ENCODE assay signal across 27 mouse cellular contexts in genomic region chr4:141181981-141182380, GRCm38 (mm10). TPM values are rescaled to one million over a fixed set of nuclear protein-coding genes. Genes with fewer than 3 reads are reported as not detected.
DNase-seq lines count a peak whose midpoint lies in the region; ATAC-seq and TF ChIP-seq lines count a peak whose summit lies in the region.
"Had no signal": no experiment of that assay in that cellular context is flagged by ENCODE, and none has a peak within 500 bp of the region (broad histone marks: within the 10 kb centered on the region; RNA-seq: fewer than 3 reads in every experiment).

No protein-coding gene starts in this region.

- TF ChIP-seq CTCF in bone marrow, adult 2 months (IDR thresholded peaks at IDR 0.05; ENCODE audit: control insufficient read depth, insufficient read depth, low read length), result no peak
- no peak for TF ChIP-seq CTCF in liver, postnatal 0 days (IDR thresholded peaks at IDR 0.05; ENCODE audit: low read depth)
- TF ChIP-seq CTCF in hindbrain, postnatal 0 days (IDR thresholded peaks at IDR 0.05; ENCODE audit: low read depth), result no peak
- TF ChIP-seq CTCF in gastrocnemius, adult 2 months (IDR thresholded peaks at IDR 0.05), result no peak

- peaks cover 45% of the 10 kb centered on the region for H3K36me3 ChIP-seq in liver, postnatal 0 days (replicated peaks; ENCODE audit: insufficient read depth, low read length)
- H3K36me3 ChIP-seq in hindbrain, postnatal 0 days (ENCODE audit: insufficient read depth, low read length), result peaks cover 11% of the 10 kb centered on the region; the same call in 1 of the 2 replicates

- ATAC-seq in common myeloid progenitor, adult 5-6 weeks (replicated peaks; ENCODE audit: low read depth, poor library complexity, severe bottlenecking), result peak; percentile 52; the same call in 1 of the 2 replicates
- ATAC-seq in hematopoietic stem cell, adult 5-6 weeks (replicated peaks in 1 of 2; ENCODE audit: insufficient read depth in 1 of 2, low FRiP score in 2 of 2, low TSS enrichment in 1 of 2, low read depth in 1 of 2, poor library complexity in 2 of 2, severe bottlenecking in 2 of 2), result peak; percentile 59 to 63; a peak in 3 of 4 replicates
- peak; percentile 93 for ATAC-seq in megakaryocyte progenitor cell, adult 5-6 weeks (replicated peaks; ENCODE audit: poor library complexity)
- no peak for ATAC-seq in liver, postnatal 0 days
- ATAC-seq in hindbrain, postnatal 0 days, result no peak
- ATAC-seq: activated CD4-positive, CD25-positive, alpha-beta regulatory T cell, adult 4 months; forebrain, embryonic 14.5 days; intestine, embryonic 15.5 days had no signal

- no peak for TF ChIP-seq POLR2A in bone marrow, adult 2 months (IDR thresholded peaks at IDR 0.05; ENCODE audit: borderline replicate concordance, control insufficient read depth, low read depth, low read length)

- DNase-seq in natural killer cell, adult 2 months (ENCODE audit: low spot score in 2 of 2), result no peak
- DNase-seq in liver, postnatal 0 days, result no peak
- no peak for DNase-seq in hindbrain, postnatal 0 days (ENCODE audit: low spot score)
- no peak for DNase-seq in gastrocnemius, adult 2 months
- DNase-seq: adrenal gland, adult 8-10 months; adrenal gland, postnatal 25 days; cerebellum, adult 11 months; cerebellum, adult 8-10 months; cerebellum, postnatal 14 days; gastrocnemius, postnatal 10 days; gastrocnemius, postnatal 36 days; heart, adult 18-20 months; heart, postnatal 10 days; heart, postnatal 36 days had no signal

- no peak for TF ChIP-seq EP300 in liver, postnatal 0 days (IDR thresholded peaks at IDR 0.05; ENCODE audit: low read depth)

- no peak overlapping the region for H3K4me2 ChIP-seq in liver, postnatal 0 days (ENCODE audit: low read depth, low read length)
- no peak overlapping the region for H3K4me2 ChIP-seq in hindbrain, postnatal 0 days (ENCODE audit: low read depth, low read length)
- H3K4me2 ChIP-seq: embryonic facial prominence, embryonic 12.5 days; embryonic facial prominence, embryonic 15.5 days; heart, embryonic 12.5 days; heart, embryonic 15.5 days; hindbrain, embryonic 12.5 days; hindbrain, embryonic 15.5 days; intestine, embryonic 15.5 days had no signal

- peak overlapping the region; percentile 22 for H3K4me3 ChIP-seq in bone marrow, adult 2 months (replicated peaks; ENCODE audit: control insufficient read depth, low read depth, low read length)
- H3K4me3 ChIP-seq in liver, postnatal 0 days (ENCODE audit: low read depth, low read length), result no peak overlapping the region
- no peak overlapping the region for H3K4me3 ChIP-seq in hindbrain, postnatal 0 days (ENCODE audit: low read length)
- no peak overlapping the region for H3K4me3 ChIP-seq in gastrocnemius, adult 2 months
- H3K4me3 ChIP-seq: embryonic facial prominence, embryonic 12.5 days; embryonic facial prominence, embryonic 15.5 days; heart, embryonic 12.5 days; heart, embryonic 15.5 days; hindbrain, embryonic 12.5 days; hindbrain, embryonic 15.5 days; intestine, embryonic 15.5 days had no signal

- peak overlapping the region; percentile 59; the same call in 1 of the 2 replicates for H3K27ac ChIP-seq in bone marrow, adult 2 months (ENCODE audit: control insufficient read depth, insufficient read depth, low read depth, low read length, poor library complexity)
- no peak overlapping the region for H3K27ac ChIP-seq in liver, postnatal 0 days (ENCODE audit: low read depth)
- no peak overlapping the region for H3K27ac ChIP-seq in hindbrain, postnatal 0 days
- no peak overlapping the region for H3K27ac ChIP-seq in gastrocnemius, adult 2 months
- H3K27ac ChIP-seq: embryonic facial prominence, embryonic 12.5 days; embryonic facial prominence, embryonic 15.5 days; heart, embryonic 15.5 days; hindbrain, embryonic 12.5 days; hindbrain, embryonic 15.5 days; intestine, embryonic 15.5 days had no signal

- H3K4me1 ChIP-seq in bone marrow, adult 2 months (ENCODE audit: control insufficient read depth, insufficient read depth, low read length), result peaks cover 1% of the 10 kb centered on the region; the same call in 1 of the 2 replicates
- H3K4me1 ChIP-seq in liver, postnatal 0 days (ENCODE audit: insufficient read depth), result peaks cover 17% of the 10 kb centered on the region
- H3K4me1 ChIP-seq in hindbrain, postnatal 0 days (ENCODE audit: insufficient read depth, low read length), result no peaks in the 10 kb centered on the region

- no peak overlapping the region for H3K9ac ChIP-seq in liver, postnatal 0 days (replicated peaks)
- no peak overlapping the region for H3K9ac ChIP-seq in hindbrain, postnatal 0 days (replicated peaks; ENCODE audit: low read length)
- H3K9ac ChIP-seq: embryonic facial prominence, embryonic 12.5 days; embryonic facial prominence, embryonic 15.5 days; heart, embryonic 12.5 days; heart, embryonic 15.5 days; hindbrain, embryonic 12.5 days; hindbrain, embryonic 15.5 days; intestine, embryonic 15.5 days had no signal

- WGBS in bone marrow, adult 2 months, result 57% methylated on average over 6 of the region's 6 CpGs
- 76% methylated on average over 6 of the region's 6 CpGs for WGBS in liver, postnatal 0 days (ENCODE audit: insufficient replicate concordance)
- whole genome bisulfite sequencing in hindbrain, postnatal 0 days, result 97% methylated on average over 6 of the region's 6 CpGs

- intact Hi-C loops in gastrocnemius, adult 2 months (cut with DNase I), result no loop called here

- H3K9me3 ChIP-seq in liver, postnatal 0 days (ENCODE audit: low read length), result no peaks in the 10 kb centered on the region
- no peaks in the 10 kb centered on the region for H3K9me3 ChIP-seq in hindbrain, postnatal 0 days (ENCODE audit: low read length)
- H3K9me3 ChIP-seq: embryonic facial prominence, embryonic 12.5 days; embryonic facial prominence, embryonic 15.5 days; heart, embryonic 12.5 days; heart, embryonic 15.5 days; hindbrain, embryonic 12.5 days; hindbrain, embryonic 15.5 days; intestine, embryonic 15.5 days had no signal

- no peaks in the 10 kb centered on the region for H3K27me3 ChIP-seq in liver, postnatal 0 days (ENCODE audit: insufficient read depth, low read length)
- no peaks in the 10 kb centered on the region for H3K27me3 ChIP-seq in hindbrain, postnatal 0 days (ENCODE audit: insufficient read depth, low read length)
- H3K27me3 ChIP-seq: embryonic facial prominence, embryonic 12.5 days; embryonic facial prominence, embryonic 15.5 days; heart, embryonic 12.5 days; heart, embryonic 15.5 days; hindbrain, embryonic 12.5 days; hindbrain, embryonic 15.5 days; intestine, embryonic 15.5 days had no signal

RNA-seq across cellular contexts. Expression of gene Rsg1, which starts 31.8 kb away (rescaled TPM):
- polyA plus RNA-seq in bone marrow, adult 2 months (2011; ENCODE audit: insufficient read depth, insufficient read length, low replicate concordance, missing spikeins), result 2.1 TPM in 1 of 2 replicates, not detected in the other
- 2.2 and 6.1 TPM in 2 replicates for total RNA-seq in common myeloid progenitor, adult 5-6 weeks (2017)
- total RNA-seq in hematopoietic stem cell, adult 5-6 weeks (2017), result 0.81 and 3.5 TPM in 2 replicates
- total RNA-seq in megakaryocyte progenitor cell, adult 5-6 weeks (2015), result 0.73 and 1.4 TPM in 2 replicates
- total RNA-seq in megakaryocyte progenitor cell, adult 5-6 weeks (2017), result 1.8 and 3.5 TPM in 2 replicates
- 0.43 and 0.79 TPM in 2 replicates for polyA plus RNA-seq in liver, postnatal 0 days (2015; fragmentation: Nextera tagmentation; extraction: Ambion mirVana)
- 2.4 and 8.7 TPM in 2 replicates for total RNA-seq in hindbrain, postnatal 0 days (2014; rRNA removed)
- 3.9 and 4.3 TPM in 2 replicates for polyA plus RNA-seq in hindbrain, postnatal 0 days (2015; fragmentation: Nextera tagmentation; extraction: Ambion mirVana)
- not detected for total RNA-seq in gastrocnemius, adult 2 months (2021)
- total RNA-seq: gastrocnemius, postnatal 36 days had no signal

RNA-seq across cellular contexts. Expression of gene Fbxo42, which starts 34.3 kb away (rescaled TPM):
- polyA plus RNA-seq in bone marrow, adult 2 months (2011; ENCODE audit: insufficient read depth, insufficient read length, low replicate concordance, missing spikeins), result 7.9 and 9.2 TPM in 2 replicates
- total RNA-seq in common myeloid progenitor, adult 5-6 weeks (2017), result 10.4 and 13.2 TPM in 2 replicates
- total RNA-seq in hematopoietic stem cell, adult 5-6 weeks (2017), result 10.0 and 11.3 TPM in 2 replicates
- total RNA-seq in megakaryocyte progenitor cell, adult 5-6 weeks (2015), result 15.4 and 16.4 TPM in 2 replicates
- 10.5 and 11.4 TPM in 2 replicates for total RNA-seq in megakaryocyte progenitor cell, adult 5-6 weeks (2017)
- 11.2 and 11.7 TPM in 2 replicates for polyA plus RNA-seq in liver, postnatal 0 days (2015; fragmentation: Nextera tagmentation; extraction: Ambion mirVana)
- total RNA-seq in hindbrain, postnatal 0 days (2014; rRNA removed), result 20.8 and 22.5 TPM in 2 replicates
- polyA plus RNA-seq in hindbrain, postnatal 0 days (2015; fragmentation: Nextera tagmentation; extraction: Ambion mirVana), result 15.5 and 17.5 TPM in 2 replicates
- 10 to 100 TPM; 10.8 to 10.9 TPM for total RNA-seq in gastrocnemius, adult 2 months (2021)

RNA-seq across cellular contexts. Expression of gene Szrd1, which starts 42.4 kb away (rescaled TPM):
- polyA plus RNA-seq in bone marrow, adult 2 months (2011; ENCODE audit: insufficient read depth, insufficient read length, low replicate concordance, missing spikeins), result 23.6 and 31.2 TPM in 2 replicates
- 40.1 and 47.4 TPM in 2 replicates for total RNA-seq in common myeloid progenitor, adult 5-6 weeks (2017)
- total RNA-seq in hematopoietic stem cell, adult 5-6 weeks (2017), result 51.7 and 59.0 TPM in 2 replicates
- total RNA-seq in megakaryocyte progenitor cell, adult 5-6 weeks (2015), result 33.2 and 43.0 TPM in 2 replicates
- total RNA-seq in megakaryocyte progenitor cell, adult 5-6 weeks (2017), result 38.8 and 52.7 TPM in 2 replicates
- polyA plus RNA-seq in liver, postnatal 0 days (2015; fragmentation: Nextera tagmentation; extraction: Ambion mirVana), result 16.8 and 17.7 TPM in 2 replicates
- 58.7 and 68.8 TPM in 2 replicates for total RNA-seq in hindbrain, postnatal 0 days (2014; rRNA removed)
- polyA plus RNA-seq in hindbrain, postnatal 0 days (2015; fragmentation: Nextera tagmentation; extraction: Ambion mirVana), result 16.5 and 17.0 TPM in 2 replicates
- total RNA-seq in gastrocnemius, adult 2 months (2021), result 100 to 1,000 TPM; 146 to 163 TPM

RNA-seq across cellular contexts. Expression of gene Arhgef19, which starts 57.3 kb away (rescaled TPM):
- polyA plus RNA-seq in bone marrow, adult 2 months (2011; ENCODE audit: insufficient read depth, insufficient read length, low replicate concordance, missing spikeins), result 1.1 TPM in 1 of 2 replicates, not detected in the other
- total RNA-seq in common myeloid progenitor, adult 5-6 weeks (2017), result not detected in 2 replicates
- not detected in 2 replicates for total RNA-seq in hematopoietic stem cell, adult 5-6 weeks (2017)
- total RNA-seq in megakaryocyte progenitor cell, adult 5-6 weeks (2015), result not detected in 2 replicates
- not detected in 2 replicates for total RNA-seq in megakaryocyte progenitor cell, adult 5-6 weeks (2017)
- 3.0 and 4.2 TPM in 2 replicates for polyA plus RNA-seq in liver, postnatal 0 days (2015; fragmentation: Nextera tagmentation; extraction: Ambion mirVana)
- 1.2 and 2.3 TPM in 2 replicates for total RNA-seq in hindbrain, postnatal 0 days (2014; rRNA removed)
- 1.2 TPM in 2 replicates for polyA plus RNA-seq in hindbrain, postnatal 0 days (2015; fragmentation: Nextera tagmentation; extraction: Ambion mirVana)
- under 1 TPM; 0.31 to 0.33 TPM for total RNA-seq in gastrocnemius, adult 2 months (2021)
- polyA plus RNA-seq: activated CD4-positive, CD25-positive, alpha-beta regulatory T cell, adult 4 months had no signal

Comparison
In these comparisons a context has a peak if more than half of its experiments do, and no peak if none do; other contexts are left out.
1. ATAC-seq: peak in common myeloid progenitor, adult 5-6 weeks (single experiment), hematopoietic stem cell, adult 5-6 weeks (2 of 2) and megakaryocyte progenitor cell, adult 5-6 weeks (single experiment); none in liver, postnatal 0 days (single experiment) and hindbrain, postnatal 0 days (single experiment).